Mouse (Mus musculus) thymus, postnatal 10 days (tissue): ENCODE measurements around the gene Ly6g5b.
A peak's percentile ranks its signal among the peaks of the same experiment; 100 is the strongest.

Experiments used
- DNase-seq, 2 experiments: peaks; one replicate each; pipeline ENCODE4 v3.0.0; 2021; ENCODE audit warnings: low spot score in 2 of 2

The Ly6g5b gene

DNA sequence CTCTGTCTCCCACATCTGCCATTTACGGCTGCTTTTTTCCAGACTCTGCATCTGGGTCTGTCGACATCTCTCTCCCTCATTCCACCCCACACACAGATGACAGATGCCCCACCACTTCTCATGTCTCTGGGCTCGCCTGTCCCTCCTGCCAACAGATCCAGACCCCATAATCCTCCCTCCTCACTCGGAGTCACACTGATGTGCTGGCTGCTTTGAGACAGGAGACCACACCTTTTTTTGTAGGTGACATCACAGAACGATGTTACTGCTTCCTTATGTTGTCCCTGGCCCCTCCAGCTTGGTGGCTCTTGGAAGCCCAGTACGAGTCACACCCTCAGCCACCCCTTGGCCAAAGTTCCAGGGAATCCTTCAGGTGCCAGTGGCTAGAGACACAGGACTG lies 35.0 kb downstream of the Ly6g5b start:
- DNase-seq = no peak

DNA sequence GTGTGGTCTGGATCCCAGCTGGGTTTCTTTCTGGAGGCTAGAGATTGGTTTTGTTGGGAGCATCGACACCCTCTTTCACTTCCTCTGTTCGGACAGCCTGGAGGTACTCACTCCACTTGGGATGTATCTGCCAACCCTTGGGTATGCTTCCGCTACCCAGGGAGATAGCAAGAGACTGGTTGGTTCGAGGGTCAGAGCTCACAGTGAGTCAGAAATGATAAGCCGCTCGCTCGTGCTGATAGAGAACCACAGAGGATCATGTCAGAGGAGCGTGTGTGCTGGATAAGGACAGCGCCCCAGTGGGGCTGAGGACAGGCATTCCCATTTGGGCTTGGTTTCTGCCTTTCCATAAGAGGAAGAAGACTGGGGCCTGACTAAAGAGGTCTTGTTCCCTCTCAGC lies 35.5 kb downstream of the Ly6g5b start:
- DNase-seq = no peak

DNA sequence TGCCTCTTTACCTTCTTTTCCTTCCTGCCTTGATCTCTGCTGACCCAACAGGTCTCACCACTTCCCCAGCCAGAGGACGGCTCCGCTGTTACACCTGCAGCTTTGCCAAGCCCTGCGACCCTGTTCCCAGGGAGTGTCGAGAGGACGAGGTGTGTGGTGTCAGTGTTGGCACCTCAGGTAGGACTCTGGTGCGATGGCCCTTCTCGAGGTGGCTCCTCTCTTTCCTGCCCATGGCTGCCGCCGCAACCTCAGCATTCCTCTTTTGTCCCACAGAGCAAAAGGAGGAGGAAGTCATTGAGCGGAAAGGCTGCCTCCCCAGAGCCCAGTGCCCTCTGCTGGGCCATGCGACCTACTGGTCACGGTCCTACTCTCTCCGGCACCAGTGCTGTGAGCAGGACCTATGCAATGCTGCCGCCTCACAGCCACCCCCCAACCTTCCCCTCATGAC lies 37.4 kb downstream of the Ly6g5b start, which contains the start of gene Ly6g6d:
Gene Ly6g6d (minus strand): TSS at position 280 of the 448 bp plus-strand sequence.
- no peak for DNase-seq

DNA sequence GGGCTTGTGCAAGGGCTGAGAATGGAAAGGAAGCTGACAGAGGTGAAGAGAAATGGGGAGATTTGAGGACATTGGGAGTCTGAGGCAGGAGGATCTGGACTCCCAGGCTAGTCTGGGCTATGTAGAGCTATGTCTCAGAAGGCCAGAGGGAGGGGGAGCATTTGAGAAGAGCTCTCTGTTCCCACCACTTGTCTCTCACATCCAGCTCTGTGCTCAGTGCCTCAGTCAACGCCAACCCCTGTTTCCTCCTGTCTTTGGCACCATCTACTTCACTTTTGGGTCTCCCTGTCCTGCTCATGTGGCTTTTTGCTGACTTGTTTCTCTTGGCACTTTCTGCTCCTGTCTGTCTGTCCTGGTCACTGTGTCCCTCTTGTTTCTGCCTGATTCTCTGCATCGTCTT lies 37.9 kb downstream of the Ly6g5b start:
- DNase-seq = no peak

DNA sequence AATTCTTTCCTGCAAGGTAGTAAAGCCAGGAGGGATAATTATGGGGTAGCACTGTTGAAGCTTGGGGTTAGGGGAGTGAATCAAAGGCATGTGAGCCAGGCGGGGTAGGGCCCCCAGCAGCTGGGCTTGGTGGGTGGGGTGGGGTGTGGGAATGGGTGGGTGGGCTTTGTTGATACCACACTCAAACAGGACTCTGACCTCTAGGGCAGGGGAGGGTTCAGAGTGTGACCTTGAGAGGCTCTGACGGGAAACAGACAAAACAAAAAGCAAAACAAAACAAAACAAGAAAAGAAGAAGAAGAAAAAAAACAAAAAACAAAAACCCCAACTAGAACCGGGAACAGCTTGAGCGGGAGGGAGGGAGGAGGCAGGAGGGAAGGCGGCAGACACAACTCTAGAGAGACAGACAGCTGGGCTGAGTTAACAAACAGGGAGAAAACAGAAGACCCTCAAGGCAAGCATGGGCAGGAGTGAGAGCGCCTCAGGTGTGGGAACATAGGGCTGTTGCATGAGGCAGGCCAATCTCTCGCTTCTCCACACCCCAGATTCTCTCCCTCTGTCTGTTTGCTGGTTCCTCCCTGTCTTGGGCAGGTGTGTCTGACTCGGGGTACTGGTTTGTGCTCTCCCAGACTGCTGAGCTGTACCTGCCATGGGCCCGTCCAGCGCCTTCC lies 38.6 kb downstream of the Ly6g5b start, which contains the start of gene Ly6g6e:
Gene Ly6g6e (plus strand): TSS at position 396 of the 670 bp plus-strand sequence.
- no peak for DNase-seq

DNA sequence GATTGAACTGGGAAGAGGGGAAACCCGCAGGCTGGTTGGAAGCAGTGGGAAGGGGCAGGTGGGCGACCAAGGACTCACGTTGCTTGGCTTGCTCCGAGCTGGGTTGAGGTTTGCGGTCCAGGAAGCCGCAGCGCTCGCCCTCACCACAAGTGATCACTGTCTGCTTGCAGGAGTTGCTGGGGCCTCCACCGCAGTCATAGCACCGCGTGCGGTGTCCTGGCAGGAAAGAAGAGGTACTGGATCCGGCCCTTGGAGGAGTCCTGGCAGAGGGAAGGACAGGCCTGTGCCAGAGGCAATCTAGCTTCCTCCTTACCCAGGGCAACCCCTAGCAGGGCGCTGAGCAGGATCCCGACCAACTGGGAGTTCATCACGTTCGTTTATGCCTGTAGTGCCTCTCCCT lies 41.1 kb downstream of the Ly6g5b start:
- peak; percentile 24 to 37 for DNase-seq

DNA sequence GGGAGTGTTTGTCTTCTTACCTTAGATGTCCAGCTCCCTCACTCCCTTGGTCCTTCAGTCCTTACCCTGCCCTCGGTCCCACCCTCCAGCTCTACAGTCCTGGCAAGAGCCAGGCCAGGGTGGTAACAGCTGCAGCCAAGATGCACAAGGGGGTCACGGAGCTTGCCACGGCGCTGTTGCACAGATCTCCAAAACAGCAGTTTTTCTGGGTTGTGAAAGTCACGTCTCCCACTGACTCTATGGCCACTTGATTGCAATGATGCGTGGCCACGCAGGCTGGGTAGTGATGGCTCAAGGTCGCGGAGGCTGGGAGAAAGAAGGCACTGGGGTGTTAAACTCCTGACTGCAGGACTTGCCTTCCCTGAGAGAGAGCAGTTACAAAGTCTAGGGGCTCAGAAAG lies 43.8 kb downstream of the Ly6g5b start:
- DNase-seq = no peak

DNA sequence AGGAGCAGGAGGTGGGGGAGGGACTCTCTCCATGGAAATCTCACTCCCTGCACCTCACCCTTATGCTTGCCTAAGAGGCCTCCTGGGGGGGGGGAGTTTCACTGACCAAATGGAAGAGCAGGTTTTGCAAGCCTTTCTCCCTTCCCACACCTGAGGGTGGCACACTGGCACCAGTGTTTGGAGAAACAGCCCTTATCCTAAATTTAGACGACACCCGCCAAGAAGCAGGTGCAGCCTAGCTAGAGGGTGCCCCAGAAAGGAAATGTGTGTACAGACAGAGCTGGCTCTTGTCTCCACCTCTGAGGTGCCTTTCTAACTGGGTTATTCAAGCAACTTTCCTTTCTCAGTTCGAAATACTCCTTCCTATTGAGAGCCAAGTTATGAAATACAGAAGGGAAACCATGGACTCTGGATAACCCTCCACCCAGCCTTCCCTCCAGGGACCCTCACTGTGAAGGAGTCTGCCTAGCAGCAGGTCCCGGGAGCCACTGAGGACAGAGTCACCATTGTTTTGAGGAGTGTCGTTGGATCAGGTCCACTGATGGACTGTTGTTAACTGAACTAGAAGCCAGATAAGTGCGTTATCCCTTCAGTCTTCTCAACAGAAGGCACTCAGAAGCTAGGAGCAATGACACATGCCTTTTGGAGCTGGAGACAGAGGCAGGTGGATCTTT lies 44.5 kb downstream of the Ly6g5b start:
- peak; percentile 68 to 78 for DNase-seq

DNA sequence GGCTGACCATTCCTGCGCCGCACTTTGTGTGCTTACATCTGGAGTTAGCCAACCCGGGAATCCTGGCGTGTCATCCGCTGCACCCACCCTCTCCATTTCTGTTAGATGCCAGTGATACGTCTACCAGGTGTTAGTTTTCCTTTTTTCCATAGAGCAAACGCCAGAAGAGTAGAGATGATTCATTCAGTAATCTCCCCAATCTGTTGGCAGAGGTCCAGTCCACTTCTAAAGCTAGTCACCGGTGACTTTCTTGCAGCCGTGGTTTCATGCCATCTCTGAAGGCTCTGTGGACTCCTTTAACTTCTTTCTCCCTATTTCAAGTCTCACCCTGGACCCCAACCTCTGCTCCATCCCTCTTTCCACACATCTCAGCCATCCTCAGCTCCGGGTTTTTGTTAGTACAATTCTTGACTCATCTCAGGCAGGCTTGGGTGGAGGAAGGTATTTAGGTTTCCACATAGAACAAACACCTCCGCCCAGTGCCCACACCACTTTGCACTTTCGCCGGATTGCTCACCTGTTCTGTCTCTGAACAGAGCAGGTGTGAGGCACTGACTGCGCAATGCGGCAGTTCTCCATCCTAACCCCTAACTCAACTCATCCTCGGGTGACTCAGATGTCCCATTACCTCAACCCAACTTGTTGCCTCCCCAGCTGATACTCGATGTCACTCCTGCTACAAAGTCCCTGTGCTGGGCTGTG lies 46.9 kb downstream of the Ly6g5b start:
- no peak for DNase-seq

DNA sequence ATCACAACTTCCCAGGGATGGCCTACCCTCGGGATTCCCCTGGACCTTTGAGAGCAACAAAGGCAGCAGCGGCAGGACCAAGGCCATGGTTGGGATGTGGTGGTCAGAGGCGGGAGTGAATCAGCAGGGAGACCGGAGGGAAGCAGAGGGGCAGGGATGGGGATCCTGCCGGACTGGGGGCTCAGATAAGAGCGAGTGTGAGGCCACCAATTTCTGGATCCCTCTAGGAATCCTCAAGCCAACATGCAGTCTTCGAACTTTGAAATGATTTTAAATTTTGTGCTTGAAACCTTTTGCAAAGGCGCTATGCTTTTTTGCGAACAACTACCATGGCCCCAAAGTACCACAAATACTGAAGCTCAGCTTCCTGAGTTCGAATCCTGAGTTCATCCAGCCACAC lies 49.1 kb downstream of the Ly6g5b start, which contains the start of gene Mpig6b:
Gene Mpig6b (minus strand): TSS at position 101 of the 400 bp plus-strand sequence.
- DNase-seq = no peak

DNA sequence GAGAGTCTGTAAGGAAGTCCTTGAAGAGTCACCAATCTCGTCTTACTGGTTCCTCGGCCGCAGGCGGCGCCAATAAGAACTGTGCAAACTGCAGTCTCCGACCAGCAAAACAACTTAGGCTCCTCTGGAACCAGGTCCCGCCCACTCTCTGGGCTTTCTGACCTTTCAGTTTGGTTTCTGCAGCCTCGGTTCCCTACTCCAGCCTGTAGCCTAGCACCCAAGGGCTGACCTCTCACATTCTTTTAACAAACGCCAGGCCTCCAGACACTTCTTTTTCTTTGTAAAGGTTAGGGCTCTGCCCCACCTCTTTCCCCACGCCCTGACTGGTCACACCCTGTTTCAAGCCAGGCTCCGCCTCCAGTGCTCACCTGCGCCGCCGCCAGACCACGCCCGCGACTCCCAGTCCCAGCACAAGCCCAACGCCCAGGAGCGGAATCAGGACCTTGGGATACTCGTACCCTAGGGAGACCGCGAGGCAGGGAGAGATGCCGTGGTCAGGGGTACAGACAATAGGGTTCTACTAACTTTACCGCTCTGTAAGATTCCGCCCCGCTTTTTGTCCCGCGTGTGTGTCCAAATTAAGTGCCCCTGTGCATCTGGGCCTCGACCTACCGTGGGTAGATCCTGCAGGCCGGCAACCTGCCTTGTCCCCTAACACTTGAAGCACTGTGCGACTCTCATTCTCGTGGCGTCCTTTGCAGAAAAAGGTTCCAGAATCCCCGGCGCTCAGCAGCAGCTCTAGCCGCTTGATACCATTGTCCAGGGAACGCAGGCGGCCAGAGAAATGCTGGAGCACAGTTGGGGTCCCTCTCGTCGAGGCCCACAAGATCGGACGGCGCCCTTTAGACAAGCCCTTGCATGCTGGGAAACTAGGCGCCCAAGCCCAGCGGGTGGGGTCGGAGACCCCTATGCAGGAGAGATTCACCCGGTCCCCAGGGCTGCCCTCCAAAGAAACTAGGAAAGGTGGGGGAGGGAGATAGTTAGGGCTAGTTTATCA lies 50.0 kb downstream of the Ly6g5b start, which contains the start of gene Ly6g6c:
Gene Ly6g6c (plus strand): TSS at position 438 of the 997 bp plus-strand sequence.
- DNase-seq = no peak

DNA sequence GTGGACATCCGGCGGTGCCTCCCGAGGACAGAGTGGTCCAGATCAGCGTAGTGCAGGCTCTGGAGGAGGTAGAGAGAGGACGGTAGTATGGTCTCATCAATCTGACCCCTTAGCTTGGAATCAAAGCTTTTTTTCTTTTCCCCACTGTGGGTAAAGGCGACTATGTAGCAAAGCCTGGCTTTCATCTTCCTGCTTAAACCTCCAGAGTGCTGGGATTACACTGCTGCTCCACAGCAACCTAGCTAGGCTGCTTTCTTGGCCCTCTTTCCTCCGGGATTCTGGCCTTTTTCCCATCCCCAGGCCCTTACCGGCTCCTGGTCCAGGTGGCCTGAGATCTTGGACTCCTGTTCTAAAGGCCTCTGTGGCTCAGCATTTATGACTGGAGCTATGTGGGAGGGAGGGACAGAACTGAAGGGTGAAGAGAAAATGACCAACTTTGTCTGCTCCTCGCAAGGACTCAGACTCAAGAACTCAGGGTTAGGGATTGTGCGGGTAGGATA lies 50.8 kb downstream of the Ly6g5b start:
- DNase-seq = no peak
